Mouse (Mus musculus): ENCODE results near the gene Olfr1366. TPM values are rescaled to one million over a fixed set of nuclear protein-coding genes. Genes with fewer than 3 reads are reported as not detected.

Olfr1366 gene
- not detected for polyA plus RNA-seq (2014; fragmentation: Illumina TruSeq; extraction: RNeasy Lipid Tissue Mini Kit (QIAGEN cat#74804); ENCODE audit: low read depth, low replicate concordance)

GRCm38 (mm10) chr13:21542708-21543107 lies at the start of gene Olfr1366:
TSS of gene Olfr1366 (minus strand) at chr13:21542808.

GRCm38 (mm10) chr13:21581659-21582058 lies 39.1 kb upstream of the Olfr1366 start, which contains the start of gene Olfr1364:
TSS of gene Olfr1364 (minus strand) at chr13:21581759.

GRCm38 (mm10) chr13:21559793-21560192 lies 17.2 kb upstream of the Olfr1366 start, which contains the start of gene Olfr1535:
TSS of gene Olfr1535 (minus strand) at chr13:21559893.

DNA sequence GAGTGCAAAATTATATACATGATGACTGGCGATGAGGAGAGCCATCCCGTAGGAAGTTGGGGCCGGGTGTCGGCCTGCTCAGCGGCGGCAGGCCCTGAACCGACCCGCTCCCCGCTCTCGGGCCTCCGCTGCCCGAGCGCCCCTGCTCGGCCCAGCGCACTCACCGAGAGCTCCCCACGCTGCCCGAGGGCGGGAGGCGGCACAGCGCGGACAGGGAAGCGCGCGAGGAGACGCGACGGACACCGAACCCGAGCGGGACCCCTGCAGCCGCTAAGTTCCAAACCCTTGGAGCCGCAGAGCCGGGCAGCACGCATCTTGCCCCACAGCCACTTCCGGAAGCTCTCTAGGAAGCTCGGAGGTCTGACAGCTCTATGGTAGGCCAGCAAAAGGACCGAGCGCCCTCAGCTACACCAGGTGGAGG lies 11.8 kb downstream of the Olfr1366 start, which contains the start of gene Zkscan8:
Zkscan8 (minus strand) TSS at position 340 of the 421 bp plus-strand sequence.

GRCm38 (mm10) chr13:21501182-21501581 lies 41.4 kb downstream of the Olfr1366 start, which contains the start of gene Gm11273:
TSS of gene Gm11273 (minus strand) at chr13:21501418.

DNA sequence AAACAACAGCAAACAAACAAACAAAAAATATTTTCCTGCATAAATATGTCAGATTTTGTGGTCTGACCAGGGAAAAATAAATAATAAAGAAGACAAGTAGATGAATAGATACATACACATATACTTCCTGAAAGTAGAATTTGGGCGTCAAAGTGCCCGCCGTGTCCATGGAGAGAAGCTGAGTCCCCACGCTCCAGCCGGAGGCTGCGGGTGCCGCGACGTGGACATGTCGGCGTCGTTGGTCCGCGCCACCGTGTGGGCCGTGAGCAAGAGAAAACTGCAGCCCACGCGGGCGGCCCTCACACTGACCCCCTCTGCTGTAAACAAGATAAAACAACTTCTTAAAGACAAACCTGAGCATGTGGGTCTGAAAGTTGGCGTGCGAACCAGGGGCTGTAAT lies 47.5 kb downstream of the Olfr1366 start, which contains the start of gene AK157302:
AK157302 (plus strand) TSS at position 144 of the 400 bp plus-strand sequence.

Other genes starting within 250 kb of the Olfr1366 start
- 1.6 TPM for gene Gpx6, start 230.7 kb downstream of the Olfr1366 start, polyA plus RNA-seq (2014; fragmentation: Illumina TruSeq; extraction: RNeasy Lipid Tissue Mini Kit (QIAGEN cat#74804); ENCODE audit: low read depth, low replicate concordance)
- gene Olfr1367, start 195.9 kb downstream of the Olfr1366 start, polyA plus RNA-seq (2014; fragmentation: Illumina TruSeq; extraction: RNeasy Lipid Tissue Mini Kit (QIAGEN cat#74804); ENCODE audit: low read depth, low replicate concordance), result not detected
- gene Zscan12, start 180.0 kb downstream of the Olfr1366 start, polyA plus RNA-seq (2014; fragmentation: Illumina TruSeq; extraction: RNeasy Lipid Tissue Mini Kit (QIAGEN cat#74804); ENCODE audit: low read depth, low replicate concordance), result 8.6 TPM
- gene Zkscan3, start 140.1 kb downstream of the Olfr1366 start, polyA plus RNA-seq (2014; fragmentation: Illumina TruSeq; extraction: RNeasy Lipid Tissue Mini Kit (QIAGEN cat#74804); ENCODE audit: low read depth, low replicate concordance), result 52.6 TPM
- gene Pgbd1, start 101.8 kb downstream of the Olfr1366 start, polyA plus RNA-seq (2014; fragmentation: Illumina TruSeq; extraction: RNeasy Lipid Tissue Mini Kit (QIAGEN cat#74804); ENCODE audit: low read depth, low replicate concordance), result 0.87 TPM
- 59.3 TPM for gene Zscan26, start 89.1 kb downstream of the Olfr1366 start, polyA plus RNA-seq (2014; fragmentation: Illumina TruSeq; extraction: RNeasy Lipid Tissue Mini Kit (QIAGEN cat#74804); ENCODE audit: low read depth, low replicate concordance)
- gene Nkapl, start 74.3 kb downstream of the Olfr1366 start, polyA plus RNA-seq (2014; fragmentation: Illumina TruSeq; extraction: RNeasy Lipid Tissue Mini Kit (QIAGEN cat#74804); ENCODE audit: low read depth, low replicate concordance), result 0.90 TPM
- gene Zkscan4, start 63.9 kb downstream of the Olfr1366 start, polyA plus RNA-seq (2014; fragmentation: Illumina TruSeq; extraction: RNeasy Lipid Tissue Mini Kit (QIAGEN cat#74804); ENCODE audit: low read depth, low replicate concordance), result 0.87 TPM
- not detected for gene Gm10065, start 63.4 kb downstream of the Olfr1366 start, polyA plus RNA-seq (2014; fragmentation: Illumina TruSeq; extraction: RNeasy Lipid Tissue Mini Kit (QIAGEN cat#74804); ENCODE audit: low read depth, low replicate concordance)
- gene AK157302, start 47.6 kb downstream of the Olfr1366 start, polyA plus RNA-seq (2014; fragmentation: Illumina TruSeq; extraction: RNeasy Lipid Tissue Mini Kit (QIAGEN cat#74804); ENCODE audit: low read depth, low replicate concordance), result 0.85 TPM
- gene Gm11273, start 41.4 kb downstream of the Olfr1366 start, polyA plus RNA-seq (2014; fragmentation: Illumina TruSeq; extraction: RNeasy Lipid Tissue Mini Kit (QIAGEN cat#74804); ENCODE audit: low read depth, low replicate concordance), result not detected
- 9.3 TPM for gene Zkscan8, start 11.7 kb downstream of the Olfr1366 start, polyA plus RNA-seq (2014; fragmentation: Illumina TruSeq; extraction: RNeasy Lipid Tissue Mini Kit (QIAGEN cat#74804); ENCODE audit: low read depth, low replicate concordance)
- gene Olfr1535, start 17.1 kb upstream of the Olfr1366 start, polyA plus RNA-seq (2014; fragmentation: Illumina TruSeq; extraction: RNeasy Lipid Tissue Mini Kit (QIAGEN cat#74804); ENCODE audit: low read depth, low replicate concordance), result not detected
- not detected for gene Olfr1364, start 39.0 kb upstream of the Olfr1366 start, polyA plus RNA-seq (2014; fragmentation: Illumina TruSeq; extraction: RNeasy Lipid Tissue Mini Kit (QIAGEN cat#74804); ENCODE audit: low read depth, low replicate concordance)
- not detected for gene Olfr1362, start 71.2 kb upstream of the Olfr1366 start, polyA plus RNA-seq (2014; fragmentation: Illumina TruSeq; extraction: RNeasy Lipid Tissue Mini Kit (QIAGEN cat#74804); ENCODE audit: low read depth, low replicate concordance)
- gene Olfr11, start 99.7 kb upstream of the Olfr1366 start, polyA plus RNA-seq (2014; fragmentation: Illumina TruSeq; extraction: RNeasy Lipid Tissue Mini Kit (QIAGEN cat#74804); ENCODE audit: low read depth, low replicate concordance), result not detected
- not detected for gene Olfr1361, start 120.6 kb upstream of the Olfr1366 start, polyA plus RNA-seq (2014; fragmentation: Illumina TruSeq; extraction: RNeasy Lipid Tissue Mini Kit (QIAGEN cat#74804); ENCODE audit: low read depth, low replicate concordance)
- not detected for gene Olfr1360, start 134.6 kb upstream of the Olfr1366 start, polyA plus RNA-seq (2014; fragmentation: Illumina TruSeq; extraction: RNeasy Lipid Tissue Mini Kit (QIAGEN cat#74804); ENCODE audit: low read depth, low replicate concordance)
- not detected for gene Olfr1359, start 155.3 kb upstream of the Olfr1366 start, polyA plus RNA-seq (2014; fragmentation: Illumina TruSeq; extraction: RNeasy Lipid Tissue Mini Kit (QIAGEN cat#74804); ENCODE audit: low read depth, low replicate concordance)
- not detected for gene Hist1h2bl, start 173.3 kb upstream of the Olfr1366 start, polyA plus RNA-seq (2014; fragmentation: Illumina TruSeq; extraction: RNeasy Lipid Tissue Mini Kit (QIAGEN cat#74804); ENCODE audit: low read depth, low replicate concordance)
- not detected for gene Hist1h2ai, start 173.6 kb upstream of the Olfr1366 start, polyA plus RNA-seq (2014; fragmentation: Illumina TruSeq; extraction: RNeasy Lipid Tissue Mini Kit (QIAGEN cat#74804); ENCODE audit: low read depth, low replicate concordance)
- not detected for gene Hist1h3h, start 174.9 kb upstream of the Olfr1366 start, polyA plus RNA-seq (2014; fragmentation: Illumina TruSeq; extraction: RNeasy Lipid Tissue Mini Kit (QIAGEN cat#74804); ENCODE audit: low read depth, low replicate concordance)
- gene Hist1h2bm, start 179.2 kb upstream of the Olfr1366 start, polyA plus RNA-seq (2014; fragmentation: Illumina TruSeq; extraction: RNeasy Lipid Tissue Mini Kit (QIAGEN cat#74804); ENCODE audit: low read depth, low replicate concordance), result not detected
- gene Hist1h4j, start 192.3 kb upstream of the Olfr1366 start, polyA plus RNA-seq (2014; fragmentation: Illumina TruSeq; extraction: RNeasy Lipid Tissue Mini Kit (QIAGEN cat#74804); ENCODE audit: low read depth, low replicate concordance), result 0.58 TPM
- gene Hist1h4k, start 207.7 kb upstream of the Olfr1366 start, polyA plus RNA-seq (2014; fragmentation: Illumina TruSeq; extraction: RNeasy Lipid Tissue Mini Kit (QIAGEN cat#74804); ENCODE audit: low read depth, low replicate concordance), result not detected
- gene Hist1h2ak, start 211.0 kb upstream of the Olfr1366 start, polyA plus RNA-seq (2014; fragmentation: Illumina TruSeq; extraction: RNeasy Lipid Tissue Mini Kit (QIAGEN cat#74804); ENCODE audit: low read depth, low replicate concordance), result not detected
- gene Hist1h2bn, start 211.3 kb upstream of the Olfr1366 start, polyA plus RNA-seq (2014; fragmentation: Illumina TruSeq; extraction: RNeasy Lipid Tissue Mini Kit (QIAGEN cat#74804); ENCODE audit: low read depth, low replicate concordance), result not detected
- gene Hist1h1b, start 237.8 kb upstream of the Olfr1366 start, polyA plus RNA-seq (2014; fragmentation: Illumina TruSeq; extraction: RNeasy Lipid Tissue Mini Kit (QIAGEN cat#74804); ENCODE audit: low read depth, low replicate concordance), result not detected
- not detected for gene Hist1h3i, start 240.6 kb upstream of the Olfr1366 start, polyA plus RNA-seq (2014; fragmentation: Illumina TruSeq; extraction: RNeasy Lipid Tissue Mini Kit (QIAGEN cat#74804); ENCODE audit: low read depth, low replicate concordance)
- gene Hist1h2an, start 244.4 kb upstream of the Olfr1366 start, polyA plus RNA-seq (2014; fragmentation: Illumina TruSeq; extraction: RNeasy Lipid Tissue Mini Kit (QIAGEN cat#74804); ENCODE audit: low read depth, low replicate concordance), result not detected
- gene Hist1h2bp, start 244.7 kb upstream of the Olfr1366 start, polyA plus RNA-seq (2014; fragmentation: Illumina TruSeq; extraction: RNeasy Lipid Tissue Mini Kit (QIAGEN cat#74804); ENCODE audit: low read depth, low replicate concordance), result not detected

Measured in liver, adult 10 weeks (tissue).